Mouse (Mus musculus) kidney, embryonic 14.5 days (tissue): Measurements from ENCODE around the gene Olfr547. TPM values are rescaled to one million over a fixed set of nuclear protein-coding genes. Genes with fewer than 3 reads are reported as not detected.

Source experiments
- ATAC-seq: fragments of 200-750 bp; cut with Nextera tagmentation; 2 replicates; pipeline ENCODE4 v1.8.0; 2017; ENCODE audit warnings: moderate number of reproducible peaks, mild to moderate bottlenecking, moderate TSS enrichment, moderate library complexity; ENCODE audit not compliant: low FRiP score, low TSS enrichment
- H3K27ac ChIP-seq: fragments of 300-500 bp; sonication (generic); 2 replicates; pipeline ENCODE4 v1.5.1; 2014; ENCODE audit warnings: low read depth, mild to moderate bottlenecking, low read length, moderate library complexity, mixed read lengths
- H3K27me3 ChIP-seq: fragments of 300-500 bp; sonication (generic); 2 replicates; pipeline ENCODE4 v1.6.1; 2014; ENCODE audit warnings: mild to moderate bottlenecking, low read length; ENCODE audit not compliant: control insufficient read depth, insufficient read depth
- H3K36me3 ChIP-seq: fragments of 300-500 bp; sonication (generic); 2 replicates; pipeline ENCODE4 v1.6.1; 2014; ENCODE audit warnings: low read length, mixed read lengths; ENCODE audit not compliant: control insufficient read depth, insufficient read depth
- H3K4me1 ChIP-seq: fragments of 300-500 bp; sonication (generic); 2 replicates; pipeline ENCODE4 v1.6.1; 2014; ENCODE audit warnings: low read length, mixed read lengths; ENCODE audit not compliant: control insufficient read depth, insufficient read depth
- H3K4me2 ChIP-seq: fragments of 300-500 bp; sonication (generic); replicated peaks from 2 replicates; pipeline ENCODE4 v1.6.1; 2014; ENCODE audit warnings: low read depth, mild to moderate bottlenecking, low read length
- H3K4me3 ChIP-seq: fragments of 300-500 bp; sonication (generic); 2 replicates; pipeline ENCODE4 v1.5.1; 2014; ENCODE audit warnings: mild to moderate bottlenecking, low read length
- H3K9ac ChIP-seq: fragments of 300-500 bp; sonication (generic); 2 replicates; pipeline ENCODE4 v1.6.1; 2014; ENCODE audit warnings: low read depth, mild to moderate bottlenecking, low read length, moderate library complexity
- H3K9me3 ChIP-seq: fragments of 300-500 bp; sonication (generic); 2 replicates; pipeline ENCODE4 v1.6.1; 2016; ENCODE audit warnings: low read length; ENCODE audit not compliant: control insufficient read depth
- WGBS: fragments of 180-500 bp; shearing (Covaris S2); extraction: QIAGEN DNeasy Blood & Tissue Kit; methylation state at CpG from one replicate; pipeline ENCODE4 v1.1.7; 2014; 5-methylcytosine and 5-hydroxymethylcytosine counted together
- polyA plus RNA-seq: library from polyadenylated mRNA; unstranded; fragments of >200 nt; fragmentation: Nextera tagmentation; extraction: Ambion mirVana; gene quantifications from 2 replicates; pipeline ENCODE4 v1.2.1, GENCODE M21; 2014

The Olfr547 gene
- polyA plus RNA-seq, 1 experiment from 2014 or later: not detected

DNA sequence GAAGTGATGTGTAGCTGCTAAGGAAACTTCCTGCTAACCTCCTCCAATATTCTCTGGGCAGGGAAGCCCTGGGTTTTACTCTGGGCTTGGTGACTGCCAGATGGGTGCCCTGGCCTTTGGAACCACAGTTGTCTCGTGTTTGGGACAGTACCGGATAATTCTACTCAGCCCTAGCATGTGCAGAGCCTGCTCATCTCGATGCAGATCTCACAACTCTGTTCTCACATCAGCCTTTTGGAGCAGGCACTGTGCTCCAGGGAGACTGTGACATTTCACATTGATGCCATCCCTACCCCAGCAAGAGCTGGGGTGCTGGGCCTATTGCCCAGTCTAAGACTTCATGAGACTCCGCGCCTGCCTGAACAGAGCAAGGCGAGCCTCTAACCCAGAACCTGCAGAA, 25.9 kb upstream of the Olfr547 start:
- Histone ChIP-seq H3K4me3 (no peak overlapping the region), H3K4me2 (no peak overlapping the region), H3K27ac (no peak overlapping the region), H3K9ac (no peak overlapping the region), H3K9me3 (no peaks in the 10 kb centered on the region), H3K27me3 (no peaks in the 10 kb centered on the region), H3K36me3 (no peaks in the 10 kb centered on the region), H3K4me1 (no peaks in the 10 kb centered on the region)
- 89% methylated on average over 6 of the region's 6 CpGs for WGBS
- no peak for ATAC-seq

DNA sequence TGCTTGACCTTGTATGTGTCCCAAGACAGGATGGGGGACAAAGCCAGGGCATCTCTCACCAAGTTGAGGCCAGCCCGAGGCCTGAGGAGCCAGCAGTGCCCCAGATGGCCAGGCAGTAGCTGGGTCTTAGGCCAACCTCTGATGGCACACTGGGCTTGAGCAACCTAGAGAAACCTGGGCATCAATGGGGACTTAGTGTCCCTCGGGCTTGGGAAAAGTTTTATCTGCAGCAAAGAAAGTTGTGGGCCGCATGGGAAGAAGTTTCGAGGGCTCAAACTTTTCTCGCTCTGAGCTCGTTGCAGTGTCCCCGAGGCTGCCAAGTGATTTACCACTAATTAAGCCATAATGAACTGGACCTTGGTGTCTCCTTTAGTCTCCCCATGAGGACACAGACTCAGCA, 24.8 kb upstream of the Olfr547 start:
- no peaks in the 10 kb centered on the region for H3K27me3 ChIP-seq
- H3K4me1 ChIP-seq: no peaks in the 10 kb centered on the region
- WGBS: 82% methylated on average over 7 of the region's 7 CpGs
- H3K4me2 ChIP-seq: no peak overlapping the region
- no peaks in the 10 kb centered on the region for H3K36me3 ChIP-seq
- no peaks in the 10 kb centered on the region for H3K9me3 ChIP-seq
- ATAC-seq: no peak
- no peak overlapping the region for H3K4me3 ChIP-seq
- no peak overlapping the region for H3K27ac ChIP-seq
- no peak overlapping the region for H3K9ac ChIP-seq

GRCm38 (mm10) chr7:102511927-102512326, 22.6 kb upstream of the Olfr547 start:
- Histone ChIP-seq H3K27me3 (no peaks in the 10 kb centered on the region), H3K4me2 (no peak overlapping the region), H3K4me1 (no peaks in the 10 kb centered on the region), H3K27ac (no peak overlapping the region), H3K9ac (no peak overlapping the region), H3K36me3 (no peaks in the 10 kb centered on the region), H3K9me3 (no peaks in the 10 kb centered on the region), H3K4me3 (no peak overlapping the region)
- ATAC-seq: no peak
- 91% methylated on average over 10 of the region's 10 CpGs for WGBS

- Histone ChIP-seq H3K27me3 (no peaks in the 10 kb centered on the region), H3K9ac (peak overlapping the region; percentile 60)
- under 1% methylated on average over 54 of the region's 54 CpGs for WGBS
Measured at GRCm38 (mm10) chr7:102512814-102513435, 21.6 kb upstream of the Olfr547 start.

GRCm38 (mm10) chr7:102514144-102514543, 20.4 kb upstream of the Olfr547 start:
- H3K36me3 ChIP-seq: no peaks in the 10 kb centered on the region
- 69% methylated on average over 4 of the region's 4 CpGs for WGBS
- H3K4me3 ChIP-seq: no peak overlapping the region
- H3K9me3 ChIP-seq: no peaks in the 10 kb centered on the region
- H3K9ac ChIP-seq: no peak overlapping the region
- no peak for ATAC-seq
- no peaks in the 10 kb centered on the region for H3K27me3 ChIP-seq
- no peaks in the 10 kb centered on the region for H3K4me1 ChIP-seq
- no peak overlapping the region for H3K4me2 ChIP-seq
- H3K27ac ChIP-seq: no peak overlapping the region

More at GRCm38 (mm10) chr7:102512814-102513435, 21.6 kb upstream of the Olfr547 start:
- H3K4me2 ChIP-seq: peak overlapping the region; percentile 95
- no peaks in the 10 kb centered on the region for H3K9me3 ChIP-seq
- H3K36me3 ChIP-seq: no peaks in the 10 kb centered on the region
- peak; percentile 98 for ATAC-seq
- H3K4me3 ChIP-seq: peak overlapping the region; percentile 43
- H3K4me1 ChIP-seq: no peaks in the 10 kb centered on the region
- H3K27ac ChIP-seq: no peak overlapping the region

DNA sequence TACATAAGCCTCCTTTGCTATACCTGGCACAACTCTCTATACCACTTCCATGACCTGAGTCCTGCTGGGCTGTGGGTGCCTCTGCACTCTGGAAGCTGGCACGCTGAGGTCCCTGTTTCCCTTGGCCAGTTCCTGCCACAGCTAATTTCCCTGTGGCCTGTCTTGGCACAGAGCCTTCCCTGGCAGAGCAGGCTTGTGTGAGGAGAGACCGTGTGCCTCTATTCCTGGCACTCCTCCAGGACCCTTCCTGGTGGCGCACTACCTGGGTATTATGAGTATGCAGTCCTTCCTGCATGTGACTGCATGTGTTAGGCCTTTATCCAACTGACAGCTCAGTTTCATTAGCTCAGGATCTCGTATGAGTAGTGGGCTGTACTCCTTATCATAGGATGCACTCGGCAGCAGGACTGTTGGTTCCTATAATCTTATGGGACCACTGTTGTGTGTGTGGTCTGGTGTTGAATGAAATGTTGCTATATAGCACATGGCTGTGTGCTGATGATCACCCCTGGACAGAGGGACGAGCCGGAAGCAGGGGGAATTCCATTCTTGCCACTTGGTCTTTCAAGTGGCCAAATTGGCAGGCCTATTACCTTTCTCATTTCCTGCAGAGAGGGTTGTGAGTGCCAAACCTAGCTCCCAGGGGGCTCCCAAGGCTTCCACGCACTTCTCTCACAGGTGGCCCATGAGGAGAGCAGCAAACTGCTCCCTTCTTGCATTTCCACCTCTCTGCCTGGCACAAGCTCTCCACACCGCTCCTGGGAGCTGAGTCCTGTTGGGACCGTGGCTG, 18.1 kb upstream of the Olfr547 start:
- Histone ChIP-seq H3K4me3 (no peak overlapping the region), H3K4me1 (no peaks in the 10 kb centered on the region), H3K27ac (no peak overlapping the region), H3K36me3 (no peaks in the 10 kb centered on the region), H3K27me3 (no peaks in the 10 kb centered on the region), H3K9ac (no peak overlapping the region), H3K4me2 (no peak overlapping the region), H3K9me3 (no peaks in the 10 kb centered on the region)
- 78% methylated on average over 10 of the region's 10 CpGs for WGBS
- no peak for ATAC-seq

DNA sequence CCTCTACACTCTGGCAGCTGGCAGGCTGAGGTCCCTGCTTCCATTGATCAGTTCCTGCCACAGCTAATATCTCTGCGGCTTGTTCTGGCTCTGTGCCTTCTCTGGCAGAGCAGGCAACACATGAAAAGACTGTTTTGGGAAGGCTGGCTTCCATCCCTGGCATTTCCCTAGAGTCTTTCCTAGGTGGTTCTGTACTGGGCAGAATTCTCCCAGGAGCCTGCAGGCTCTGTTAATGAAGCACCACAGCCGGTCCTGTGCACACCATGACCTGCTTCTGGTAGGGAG, 17.6 kb upstream of the Olfr547 start:
- no peak overlapping the region for H3K4me2 ChIP-seq
- H3K9ac ChIP-seq: no peak overlapping the region
- ATAC-seq: no peak
- H3K9me3 ChIP-seq: no peaks in the 10 kb centered on the region
- H3K27me3 ChIP-seq: no peaks in the 10 kb centered on the region
- H3K36me3 ChIP-seq: no peaks in the 10 kb centered on the region
- H3K4me3 ChIP-seq: no peak overlapping the region
- no peaks in the 10 kb centered on the region for H3K4me1 ChIP-seq
- no peak overlapping the region for H3K27ac ChIP-seq
- WGBS: 79% methylated on average over 2 of the region's 2 CpGs

- H3K36me3 ChIP-seq: no peaks in the 10 kb centered on the region
- no peak for ATAC-seq
- no peaks in the 10 kb centered on the region for H3K27me3 ChIP-seq
- H3K4me3 ChIP-seq: no peak overlapping the region
- H3K27ac ChIP-seq: no peak overlapping the region
- no peaks in the 10 kb centered on the region for H3K9me3 ChIP-seq
- no peak overlapping the region for H3K4me2 ChIP-seq
- H3K4me1 ChIP-seq: no peaks in the 10 kb centered on the region
- 84% methylated on average over 1 of the region's 1 CpGs for WGBS
- no peak overlapping the region for H3K9ac ChIP-seq
Measured at GRCm38 (mm10) chr7:102529052-102529451, 5.5 kb upstream of the Olfr547 start.

DNA sequence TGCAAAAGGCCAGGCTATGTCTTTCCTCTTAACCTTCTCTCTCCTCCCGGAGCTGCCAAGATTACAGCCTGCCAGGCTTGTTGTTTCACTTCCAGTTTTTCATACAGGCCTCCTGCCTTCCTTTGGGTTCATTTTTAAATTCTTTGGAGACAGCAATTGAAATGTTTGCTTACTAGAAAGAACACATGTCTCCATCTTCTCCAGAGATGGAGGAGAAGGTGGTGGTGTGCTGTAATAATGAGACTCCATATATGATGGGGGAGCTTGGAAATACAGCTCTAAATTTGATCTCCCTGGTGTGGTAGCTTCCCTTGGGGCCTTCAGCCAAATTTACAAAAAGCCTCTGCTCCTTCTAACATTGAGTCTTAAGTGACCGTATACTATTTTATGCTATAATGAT, 6.0 kb downstream of the Olfr547 start, which contains the start of gene Olfr548-ps1:
Gene Olfr548-ps1 (plus strand): TSS at position 301 of the 400 bp plus-strand sequence.
- no peaks in the 10 kb centered on the region for H3K9me3 ChIP-seq
- ATAC-seq: no peak
- no peak within 1 kb of the TSS for H3K4me2 ChIP-seq
- no peaks in the 10 kb centered on the region for H3K36me3 ChIP-seq
- no peaks in the 10 kb centered on the region for H3K27me3 ChIP-seq
- no peak within 1 kb of the TSS for H3K27ac ChIP-seq
- no peaks in the 10 kb centered on the region for H3K4me1 ChIP-seq
- H3K4me3 ChIP-seq: no peak within 1 kb of the TSS
- WGBS: 83% methylated on average over 2 of the region's 2 CpGs
- H3K9ac ChIP-seq: no peak within 1 kb of the TSS
